Mouse (Mus musculus) liver, adult 2 months (tissue): ENCODE results near the gene Ccdc144b.

Source experiments
- CTCF ChIP-seq: fragments of 200-500 bp; IDR thresholded peaks from 2 replicates; pipeline ENCODE4 v1.5.1; 2011; ENCODE audit warnings: low read depth, low read length, control low read depth
- POLR2A ChIP-seq: fragments of 200-500 bp; IDR thresholded peaks from 2 replicates; pipeline ENCODE4 v1.6.1; 2011; ENCODE audit warnings: low read length, control low read depth; ENCODE audit not compliant: insufficient read depth; ENCODE audit errors: extremely low read depth

DNA sequence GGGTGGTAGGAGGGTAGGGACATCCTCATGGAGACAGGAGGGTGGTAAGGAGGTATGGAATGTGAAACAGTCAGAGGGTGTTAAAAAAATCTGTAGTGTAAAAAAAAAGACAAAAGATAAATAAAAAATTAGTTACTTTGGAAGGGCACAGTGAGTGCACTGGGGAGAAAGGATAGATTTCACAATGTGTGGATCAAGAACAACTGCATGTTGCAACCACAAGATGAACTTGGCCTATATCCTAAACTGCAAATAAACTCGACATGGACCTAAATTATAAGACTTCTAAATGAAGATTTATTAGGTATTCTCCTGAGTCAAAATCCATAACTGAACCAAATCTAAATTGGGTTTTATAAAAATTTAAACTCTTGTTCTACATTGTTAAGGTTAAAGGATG, 4.2 kb downstream of the Ccdc144b start:
- TF ChIP-seq POLR2A (no peak), CTCF (no peak)
